Mouse (Mus musculus) spleen, adult 2 months (tissue): ENCODE results near the gene Dtl.

Source experiments
- CTCF ChIP-seq: fragments of 200-500 bp; IDR thresholded peaks from 2 replicates; pipeline ENCODE4 v1.5.1; 2011; ENCODE audit warnings: mild to moderate bottlenecking, inconsistent platforms; ENCODE audit not compliant: insufficient read depth, insufficient read length, insufficient replicate concordance; ENCODE audit errors: extremely low read depth
- POLR2A ChIP-seq: fragments of 200-500 bp; IDR thresholded peaks from 2 replicates; pipeline ENCODE4 v1.6.1; 2011; ENCODE audit warnings: low read depth, low read length, inconsistent platforms

DNA sequence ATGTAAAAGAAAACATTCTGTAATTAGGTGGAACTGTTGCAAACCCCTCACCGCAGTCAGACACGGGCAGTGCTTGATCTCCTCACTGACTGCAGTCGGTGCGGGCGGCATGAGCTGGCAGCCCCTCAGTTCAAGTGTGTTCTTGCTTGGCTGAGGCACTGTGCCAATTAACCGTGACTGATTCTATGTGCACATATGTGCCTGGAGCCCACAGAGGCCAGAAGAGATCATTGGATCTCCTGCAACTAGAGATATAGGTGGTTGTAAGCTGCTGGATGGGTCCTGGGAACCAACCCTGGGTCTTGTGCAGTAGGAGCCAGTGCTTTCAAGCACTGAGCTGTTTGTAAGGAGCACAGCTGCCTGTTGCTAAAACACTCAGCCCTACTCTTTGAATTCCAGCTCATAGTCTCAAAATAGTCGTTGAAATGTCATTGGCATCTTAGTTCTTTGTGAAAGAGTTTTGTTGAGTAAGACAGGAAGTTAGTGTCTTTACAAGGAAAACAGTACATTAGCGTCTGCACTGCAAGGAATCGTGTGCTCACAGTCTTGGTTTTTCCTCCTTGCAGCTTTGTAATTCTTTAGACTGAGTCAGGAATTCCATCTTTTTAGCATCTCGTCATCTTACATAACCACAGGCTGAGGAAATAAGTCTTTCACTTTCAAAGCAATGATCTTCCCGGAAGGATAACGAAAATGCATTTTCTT, 16.8 kb upstream of the Dtl start:
- no peak for TF ChIP-seq POLR2A
- TF ChIP-seq CTCF: no peak
